Mouse (Mus musculus): Measurements from ENCODE around the gene Zbed6. TPM values are rescaled to one million over a fixed set of nuclear protein-coding genes. Genes with fewer than 3 reads are reported as not detected.
"Not testable (repeated sequence)": the region's sequence is repeated elsewhere in the genome, so short reads cannot be mapped to it uniquely, and the experiment has no call there.

The Zbed6 gene
- polyA plus RNA-seq, 1 experiment from 2014 or later: not detected

- WGBS: 86% methylated on average over 10 of the region's 10 CpGs
- H3K27ac ChIP-seq (replicated peaks): no peak overlapping the region
- ATAC-seq (ENCODE audit: low FRiP score): no peak
Measured at GRCm38 (mm10) chr1:133685749-133686519, 25.2 kb upstream of the Zbed6 start.

GRCm38 (mm10) chr1:133671801-133672200 is 11.1 kb upstream of the Zbed6 start:
- no peak overlapping the region for H3K27ac ChIP-seq (replicated peaks)
- WGBS: 77% methylated on average over 3 of the region's 3 CpGs
- no peak overlapping the region for H3K4me2 ChIP-seq
- ATAC-seq (ENCODE audit: low FRiP score): no peak
- no peaks in the 10 kb centered on the region for H3K9me3 ChIP-seq (replicated peaks)
- no peaks in the 10 kb centered on the region for H3K27me3 ChIP-seq (replicated peaks)
- no peak overlapping the region for H3K4me3 ChIP-seq (replicated peaks)
- no peak overlapping the region for H3K9ac ChIP-seq (replicated peaks)
- no peaks in the 10 kb centered on the region for H3K4me1 ChIP-seq
- no peaks in the 10 kb centered on the region for H3K36me3 ChIP-seq

More at GRCm38 (mm10) chr1:133685749-133686519, 25.2 kb upstream of the Zbed6 start:
- Histone ChIP-seq H3K4me2 (no peak overlapping the region), H3K27me3 (replicated peaks) (no peaks in the 10 kb centered on the region), H3K4me3 (replicated peaks) (no peak overlapping the region), H3K36me3 (no peaks in the 10 kb centered on the region), H3K9me3 (replicated peaks) (no peaks in the 10 kb centered on the region), H3K9ac (replicated peaks) (no peak overlapping the region), H3K4me1 (no peaks in the 10 kb centered on the region)

- Histone ChIP-seq H3K9me3 (replicated peaks) (no peaks in the 10 kb centered on the region), H3K4me2 (no peak overlapping the region), H3K27ac (replicated peaks) (no peak overlapping the region), H3K4me1 (no peaks in the 10 kb centered on the region), H3K4me3 (replicated peaks) (no peak overlapping the region), H3K36me3 (no peaks in the 10 kb centered on the region), H3K27me3 (replicated peaks) (no peaks in the 10 kb centered on the region), H3K9ac (replicated peaks) (no peak overlapping the region)
- ATAC-seq (ENCODE audit: low FRiP score): no peak
- 92% methylated on average over 3 of the region's 3 CpGs for WGBS
Measured at GRCm38 (mm10) chr1:133671266-133671665, 10.6 kb upstream of the Zbed6 start.

GRCm38 (mm10) chr1:133670776-133671175 is 10.1 kb upstream of the Zbed6 start:
- no peak for ATAC-seq (ENCODE audit: low FRiP score)
- H3K4me3 ChIP-seq (replicated peaks): no peak overlapping the region
- no peaks in the 10 kb centered on the region for H3K36me3 ChIP-seq
- H3K27me3 ChIP-seq (replicated peaks): no peaks in the 10 kb centered on the region
- H3K4me2 ChIP-seq: no peak overlapping the region
- H3K9ac ChIP-seq (replicated peaks): no peak overlapping the region
- H3K9me3 ChIP-seq (replicated peaks): no peaks in the 10 kb centered on the region
- WGBS: 82% methylated on average over 6 of the region's 6 CpGs
- H3K27ac ChIP-seq (replicated peaks): no peak overlapping the region
- no peaks in the 10 kb centered on the region for H3K4me1 ChIP-seq

GRCm38 (mm10) chr1:133670190-133670589 is 9.5 kb upstream of the Zbed6 start:
- no peak overlapping the region for H3K27ac ChIP-seq (replicated peaks)
- 37% methylated on average over 12 of the region's 12 CpGs for WGBS
- no peak overlapping the region for H3K4me3 ChIP-seq (replicated peaks)
- H3K4me2 ChIP-seq: no peak overlapping the region
- no peak overlapping the region for H3K9ac ChIP-seq (replicated peaks)
- no peaks in the 10 kb centered on the region for H3K9me3 ChIP-seq (replicated peaks)
- H3K36me3 ChIP-seq: no peaks in the 10 kb centered on the region
- ATAC-seq (ENCODE audit: low FRiP score): no peak
- H3K4me1 ChIP-seq: no peaks in the 10 kb centered on the region
- no peaks in the 10 kb centered on the region for H3K27me3 ChIP-seq (replicated peaks)

GRCm38 (mm10) chr1:133668618-133669017 is 7.9 kb upstream of the Zbed6 start:
- no peak overlapping the region for H3K9ac ChIP-seq (replicated peaks)
- H3K4me1 ChIP-seq: no peaks in the 10 kb centered on the region
- H3K27me3 ChIP-seq (replicated peaks): no peaks in the 10 kb centered on the region
- no peak overlapping the region for H3K4me3 ChIP-seq (replicated peaks)
- H3K4me2 ChIP-seq: no peak overlapping the region
- H3K9me3 ChIP-seq (replicated peaks): no peaks in the 10 kb centered on the region
- no peak for ATAC-seq (ENCODE audit: low FRiP score)
- no peak overlapping the region for H3K27ac ChIP-seq (replicated peaks)
- 83% methylated on average over 3 of the region's 3 CpGs for WGBS
- no peaks in the 10 kb centered on the region for H3K36me3 ChIP-seq

GRCm38 (mm10) chr1:133667721-133668120 is 7.0 kb upstream of the Zbed6 start:
- H3K27me3 ChIP-seq (replicated peaks): no peaks in the 10 kb centered on the region
- WGBS: 47% methylated on average over 7 of the region's 7 CpGs
- H3K9ac ChIP-seq (replicated peaks): no peak overlapping the region
- H3K27ac ChIP-seq (replicated peaks): no peak overlapping the region
- H3K4me2 ChIP-seq: no peak overlapping the region
- H3K4me1 ChIP-seq: no peaks in the 10 kb centered on the region
- H3K36me3 ChIP-seq: no peaks in the 10 kb centered on the region
- H3K9me3 ChIP-seq (replicated peaks): no peaks in the 10 kb centered on the region
- H3K4me3 ChIP-seq (replicated peaks): no peak overlapping the region
- no peak for ATAC-seq (ENCODE audit: low FRiP score)

GRCm38 (mm10) chr1:133665713-133666112 is 5.0 kb upstream of the Zbed6 start:
- H3K36me3 ChIP-seq; H3K9ac ChIP-seq (replicated peaks); ATAC-seq (ENCODE audit: low FRiP score); H3K9me3 ChIP-seq (replicated peaks); H3K4me2 ChIP-seq; H3K27me3 ChIP-seq (replicated peaks); H3K4me3 ChIP-seq (replicated peaks); H3K27ac ChIP-seq (replicated peaks); H3K4me1 ChIP-seq: not testable (repeated sequence)
- WGBS: 84% methylated on average over 8 of the region's 8 CpGs

- Histone ChIP-seq H3K27ac (replicated peaks) (no peak overlapping the region), H3K27me3 (replicated peaks) (no peaks in the 10 kb centered on the region), H3K4me2 (no peak overlapping the region), H3K9ac (replicated peaks) (no peak overlapping the region), H3K36me3 (no peaks in the 10 kb centered on the region), H3K9me3 (replicated peaks) (no peaks in the 10 kb centered on the region), H3K4me3 (replicated peaks) (no peak overlapping the region), H3K4me1 (peaks cover 11% of the 10 kb centered on the region)
- ATAC-seq (ENCODE audit: low FRiP score): no peak
- 65% methylated on average over 11 of the region's 11 CpGs for WGBS
Measured at GRCm38 (mm10) chr1:133664203-133664970, 3.7 kb upstream of the Zbed6 start.

GRCm38 (mm10) chr1:133663427-133663826 is 2.7 kb upstream of the Zbed6 start:
- H3K36me3 ChIP-seq: peaks cover 4% of the 10 kb centered on the region; the same call in 1 of the 2 replicates
- H3K27me3 ChIP-seq (replicated peaks): no peaks in the 10 kb centered on the region
- 85% methylated on average over 4 of the region's 4 CpGs for WGBS
- H3K9me3 ChIP-seq (replicated peaks): no peaks in the 10 kb centered on the region
- ATAC-seq (ENCODE audit: low FRiP score): no peak
- no peak overlapping the region for H3K9ac ChIP-seq (replicated peaks)
- peaks cover 20% of the 10 kb centered on the region for H3K4me1 ChIP-seq
- no peak overlapping the region for H3K4me2 ChIP-seq
- no peak overlapping the region for H3K4me3 ChIP-seq (replicated peaks)
- H3K27ac ChIP-seq (replicated peaks): no peak overlapping the region

GRCm38 (mm10) chr1:133662941-133663340 is 2.3 kb upstream of the Zbed6 start:
- ATAC-seq (ENCODE audit: low FRiP score): no peak
- 95% methylated on average over 7 of the region's 7 CpGs for WGBS

More at GRCm38 (mm10) chr1:133662941-133663340, 2.3 kb upstream of the Zbed6 start:
- Histone ChIP-seq H3K4me2 (no peak overlapping the region), H3K9ac (replicated peaks) (no peak overlapping the region), H3K27me3 (replicated peaks) (no peaks in the 10 kb centered on the region), H3K4me1 (peaks cover 25% of the 10 kb centered on the region), H3K9me3 (replicated peaks) (no peaks in the 10 kb centered on the region), H3K27ac (replicated peaks) (no peak overlapping the region), H3K4me3 (replicated peaks) (no peak overlapping the region), H3K36me3 (peaks cover 4% of the 10 kb centered on the region; the same call in 1 of the 2 replicates)
